Mouse (Mus musculus) left cerebral cortex, postnatal 25 days (tissue): ENCODE measurements around the gene Zbtb3. TPM values are rescaled to one million over a fixed set of nuclear protein-coding genes. Genes with fewer than 3 reads are reported as not detected.

Experiments used
- DNase-seq, 2 experiments: peaks; one replicate each; pipeline ENCODE4 v3.0.0; 2022; ENCODE audit warnings: low spot score in 2 of 2, mixed read lengths in 1 of 2
- intact Hi-C: fragments of 180-260 bp; cut with DNase I; formaldehyde crosslinking; loops from one replicate; pipeline ENCODE4 v1.15.1; 2025
- total RNA-seq, 2 experiments: library from RNA; stranded (reverse); gene quantifications; 2 replicates each; pipeline ENCODE4 v1.2.3; 2021

The Zbtb3 gene
- total RNA-seq = 1 to 10 TPM; 5.9 to 7.1 TPM

DNA sequence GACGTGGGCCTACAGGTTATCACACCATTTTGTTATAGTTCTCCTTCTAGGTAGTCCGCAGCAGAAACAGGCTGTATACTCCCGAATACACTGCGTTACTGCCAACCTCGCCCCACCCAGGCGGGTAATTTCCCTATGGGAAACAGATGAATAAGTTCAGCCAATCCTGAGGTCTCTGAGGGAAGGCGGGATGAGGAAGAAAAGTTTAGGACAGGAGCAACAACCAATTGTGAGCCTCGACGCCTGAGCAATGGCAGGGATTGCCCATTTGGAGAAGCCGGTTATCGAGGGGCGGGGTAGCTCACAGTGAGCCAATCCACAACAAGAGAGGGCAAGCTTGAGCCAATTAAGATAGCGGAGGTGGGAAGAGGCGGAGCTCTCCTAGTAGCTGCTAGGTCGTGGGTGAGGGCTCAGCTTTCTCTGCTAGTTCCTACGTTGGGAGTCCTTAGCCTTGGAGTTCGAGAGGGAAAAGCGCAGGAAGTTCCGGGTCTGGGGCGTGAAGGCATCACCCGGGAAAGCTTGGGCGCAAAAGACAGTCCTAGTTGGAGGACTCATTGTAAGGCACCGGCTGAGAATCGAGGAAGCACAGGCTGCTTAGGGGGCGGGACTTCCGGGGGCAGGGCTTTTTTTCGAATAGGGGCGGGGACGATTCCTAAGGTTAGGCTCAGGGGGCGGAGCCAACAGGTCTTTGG, at the start of gene Zbtb3:
Gene Zbtb3, plus strand, starts transcription at position 426 of the 692 bp plus-strand sequence.
- peak; percentile 96 to 99 for DNase-seq
- intact Hi-C loops = loop anchor here (2.0 kb wide), 1 partner anchor 17 kb away; the partner anchor contains the start of gene Ttc9c

DNA sequence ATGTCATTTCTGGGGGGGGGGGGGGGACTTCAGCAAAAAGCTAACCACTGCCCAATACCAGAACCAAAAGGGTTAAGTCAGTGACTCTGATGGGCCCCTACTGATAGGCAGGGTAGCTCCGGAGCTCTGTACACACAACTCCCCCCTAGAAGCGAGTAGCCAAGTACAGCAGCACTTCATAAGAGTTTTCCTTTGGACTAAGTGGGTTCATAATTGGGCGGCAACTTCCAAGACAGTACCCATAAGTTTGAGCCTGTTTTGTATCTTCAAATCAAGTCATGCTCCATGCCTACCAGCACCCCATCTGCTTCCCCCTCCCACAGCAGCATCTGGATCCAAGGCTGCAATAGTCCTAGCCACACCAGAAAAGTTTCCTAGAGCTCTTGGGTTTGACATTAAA, 46.7 kb upstream of the Zbtb3 start:
- intact Hi-C loops = loop anchor here (5.0 kb wide), 2 partner anchors 62 to 82 kb away; partner anchors contain the start of genes Bscl2, Gng3 and Ttc9c

DNA sequence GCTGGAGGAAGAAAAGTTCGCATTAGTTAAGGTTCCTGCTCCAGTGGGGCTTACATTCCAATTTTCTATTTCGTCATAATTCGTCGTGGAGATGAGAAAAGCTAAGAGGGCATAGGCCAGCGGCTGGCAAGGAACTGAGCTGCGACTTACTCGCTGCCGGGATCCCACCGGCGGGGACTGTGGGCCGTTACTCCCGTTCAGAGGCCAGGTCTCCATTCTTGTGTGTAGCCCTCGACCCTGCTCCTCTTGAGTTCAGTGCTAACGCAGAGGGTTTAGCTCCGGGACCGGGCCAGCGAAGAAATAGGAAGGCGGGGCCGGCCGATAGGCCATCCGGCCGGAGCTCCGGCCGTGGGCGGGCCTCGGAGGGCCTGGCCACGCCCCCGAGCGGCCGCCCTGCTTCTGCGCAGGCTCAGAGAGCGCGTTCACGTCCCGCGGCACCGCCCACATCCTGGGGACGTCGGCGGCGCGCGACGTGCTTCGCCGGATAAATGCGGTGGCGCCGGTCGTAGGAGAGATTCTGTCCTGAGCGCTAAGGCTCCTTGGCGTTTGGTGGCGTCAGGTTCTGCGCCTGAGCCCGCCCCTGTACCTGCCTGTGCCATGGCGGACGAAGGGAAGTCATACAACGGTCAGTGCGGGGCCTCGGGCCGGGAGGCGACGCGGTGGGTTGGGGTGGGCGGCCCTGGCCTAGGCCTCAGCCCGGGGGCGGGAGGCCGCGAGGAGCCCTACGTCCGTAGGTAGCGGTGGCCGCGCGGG, 45.5 kb upstream of the Zbtb3 start, which contains the start of gene Nxf1:
Gene Nxf1, plus strand, starts transcription at position 439 of the 753 bp plus-strand sequence.
- DNase-seq = peak; percentile 94 to 95
- intact Hi-C loops = loop anchor here (5.0 kb wide), 2 partner anchors 60 to 80 kb away; partner anchors contain the start of genes Bscl2, Gng3 and Ttc9c

More for the DNA sequence above, 46.7 kb upstream of the Zbtb3 start:
- DNase-seq = no peak

DNA sequence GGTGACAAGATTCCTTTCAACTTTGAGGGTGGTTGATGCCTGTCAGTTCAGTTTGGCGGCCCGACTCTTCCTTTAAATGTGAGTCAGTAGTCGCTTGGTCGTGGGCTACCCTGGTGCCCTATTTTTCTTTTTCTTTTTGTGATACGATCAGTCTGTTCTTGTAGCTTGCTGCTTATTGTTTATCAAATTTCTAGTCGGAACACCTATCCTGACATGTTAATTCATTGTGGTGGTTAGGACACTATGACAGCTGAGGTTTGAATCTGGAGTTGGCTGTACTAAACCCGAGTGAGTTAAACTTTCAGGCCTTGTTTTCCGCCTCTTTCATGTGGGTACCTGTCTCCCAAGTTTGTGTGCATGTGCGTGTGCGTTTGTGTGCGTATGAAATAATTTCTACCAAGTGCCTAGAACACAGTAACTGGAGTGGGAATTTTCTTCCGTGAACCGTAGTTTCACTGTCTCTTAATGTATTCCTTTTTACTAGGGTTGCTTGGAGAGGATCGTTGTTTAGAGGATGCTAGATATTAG, 44.8 kb upstream of the Zbtb3 start:
- intact Hi-C loops = loop anchor here (5.0 kb wide), 2 partner anchors 60 to 80 kb away; partner anchors contain the start of genes Bscl2, Gng3 and Ttc9c
- no peak for DNase-seq

DNA sequence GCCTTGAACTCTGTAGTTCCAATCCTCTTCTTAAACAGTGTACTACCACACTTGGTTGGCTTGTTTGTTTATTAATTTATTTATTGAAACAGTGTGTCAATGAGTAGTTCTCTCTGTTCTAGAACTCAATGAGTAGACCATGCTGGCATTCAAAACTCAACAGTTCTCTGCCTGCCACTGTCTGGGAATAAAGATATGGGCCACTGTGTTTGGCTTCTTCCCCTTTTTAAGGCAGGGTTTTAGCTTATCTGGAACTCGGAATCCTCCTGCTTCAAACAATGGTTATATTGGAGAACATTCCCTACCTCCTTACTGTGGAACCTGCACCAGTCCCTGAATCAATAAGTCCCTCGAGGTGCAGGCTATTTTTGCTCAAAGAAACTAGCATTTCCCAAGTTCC, 43.5 kb upstream of the Zbtb3 start:
- no peak for DNase-seq
- intact Hi-C loops = loop anchor here (5.0 kb wide), 2 partner anchors 58 to 78 kb away; partner anchors contain the start of genes Bscl2, Gng3 and Ttc9c

DNA sequence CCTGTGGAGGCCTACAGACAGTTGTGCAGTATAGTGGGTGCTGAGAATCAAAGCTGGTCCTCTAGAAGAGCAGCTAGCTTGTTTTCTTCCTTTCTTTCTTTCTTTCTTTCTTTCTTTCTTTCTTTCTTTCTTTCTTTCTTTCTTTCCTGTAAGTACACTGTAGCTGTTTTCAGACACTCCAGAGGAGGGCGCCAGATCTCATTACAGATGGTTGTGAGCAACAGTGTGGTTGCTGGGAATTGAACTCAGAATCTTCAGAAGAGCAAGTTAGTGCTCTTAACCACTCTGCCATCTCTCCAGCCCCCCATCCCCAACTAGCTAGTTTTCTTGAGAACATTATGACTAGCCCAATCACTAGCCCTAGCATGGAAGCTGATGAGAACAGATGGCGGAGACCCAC, 41.6 kb upstream of the Zbtb3 start:
- intact Hi-C loops = no loop called here
- no peak for DNase-seq

DNA sequence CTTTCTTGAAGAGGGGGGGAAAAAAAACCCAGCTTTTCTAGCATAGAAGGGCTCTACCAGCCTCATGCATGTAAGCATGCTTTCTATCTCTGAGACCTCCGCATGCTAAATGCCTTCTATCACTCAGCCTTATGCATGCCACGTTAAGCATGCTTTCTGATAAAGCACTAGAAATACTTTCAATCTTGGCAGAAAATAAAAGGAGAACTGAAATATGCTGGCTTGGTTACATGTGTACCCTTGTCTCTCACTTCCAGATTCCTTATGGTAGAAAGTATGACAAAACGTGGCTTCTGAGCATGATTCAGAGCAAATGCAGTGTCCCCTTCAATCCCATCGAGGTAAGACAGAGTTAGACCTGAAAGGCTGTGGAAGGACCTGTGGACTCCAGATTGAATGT, 39.1 kb upstream of the Zbtb3 start:
- no peak for DNase-seq
- intact Hi-C loops = no loop called here

DNA sequence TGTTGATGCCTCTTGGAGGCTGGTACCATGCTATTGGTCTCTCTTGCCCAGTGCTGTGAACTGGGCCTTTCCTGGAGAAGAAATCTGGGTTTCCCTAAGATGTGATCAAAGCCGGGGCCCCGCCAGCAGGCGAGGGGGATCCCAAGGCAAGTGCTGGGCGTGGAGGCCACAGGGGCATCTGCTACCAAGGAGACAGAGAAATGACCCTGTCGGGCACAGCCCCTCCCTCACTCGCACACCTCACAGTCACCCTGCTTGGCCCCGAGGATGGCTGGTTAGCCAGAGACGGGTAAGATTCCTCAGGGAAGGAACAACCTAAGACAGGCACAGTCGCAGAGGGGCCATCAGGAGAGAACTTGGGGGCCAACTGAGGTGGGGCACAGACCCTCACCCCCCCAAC, 36.8 kb upstream of the Zbtb3 start:
- DNase-seq = no peak
- intact Hi-C loops = no loop called here

DNA sequence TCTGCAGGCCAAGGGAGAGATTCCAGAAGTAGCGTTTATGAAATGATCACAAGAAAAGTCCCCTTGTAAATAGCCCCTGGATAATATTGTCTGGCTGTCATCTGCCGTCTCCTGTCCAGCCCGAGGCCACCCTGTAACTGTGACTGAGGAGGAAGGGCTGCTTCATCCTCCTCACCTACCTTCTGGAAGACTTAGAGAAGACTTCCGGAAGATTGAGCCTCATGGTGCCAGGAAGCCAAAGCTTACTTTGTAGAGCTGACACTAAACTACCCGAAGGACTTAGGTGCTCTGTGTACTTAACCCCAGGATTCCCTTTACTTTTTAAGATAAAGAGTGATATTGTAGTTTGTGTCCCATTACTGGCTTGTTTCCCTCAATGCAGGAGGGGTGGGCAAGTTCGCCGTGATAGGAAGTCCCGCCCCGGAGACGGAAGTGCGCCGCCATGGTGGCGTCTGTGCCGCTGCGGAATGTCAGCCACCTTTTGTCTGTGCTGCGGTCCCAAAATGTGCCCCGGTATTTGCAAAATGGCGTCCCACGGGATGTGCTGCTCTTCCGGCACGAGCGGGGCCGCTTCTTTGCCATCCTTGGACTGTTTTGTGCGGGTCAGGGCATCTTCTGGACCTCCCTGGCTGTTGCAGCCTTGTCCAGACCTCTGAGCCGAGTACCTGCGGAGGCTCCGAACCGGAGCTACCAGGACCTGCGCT, 31.6 kb upstream of the Zbtb3 start, which contains the start of gene Tmem223:
Gene Tmem223, plus strand, starts transcription at position 430 of the 704 bp plus-strand sequence.
- intact Hi-C loops = no loop called here
- peak; percentile 81 to 85 for DNase-seq

DNA sequence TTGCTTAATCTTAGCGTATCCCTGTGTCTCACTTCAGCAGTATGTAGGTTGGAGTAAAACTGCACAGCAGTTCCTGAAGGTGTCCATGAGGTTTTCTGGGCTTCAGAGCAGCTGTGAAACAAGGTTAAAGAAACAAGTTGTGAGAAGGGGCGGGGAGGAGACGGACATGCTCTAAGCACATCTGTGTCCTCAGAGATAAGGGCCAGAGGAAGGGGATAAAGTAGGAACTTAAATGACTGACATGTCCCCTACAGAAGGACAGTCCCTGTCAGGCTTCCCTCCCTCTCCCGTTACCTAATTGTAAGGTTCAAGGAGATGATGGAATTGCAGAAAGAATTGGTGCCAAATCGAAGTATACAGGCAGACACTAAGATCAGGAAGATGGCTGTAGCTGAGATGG, 29.4 kb upstream of the Zbtb3 start:
- no peak for DNase-seq
- intact Hi-C loops = no loop called here

DNA sequence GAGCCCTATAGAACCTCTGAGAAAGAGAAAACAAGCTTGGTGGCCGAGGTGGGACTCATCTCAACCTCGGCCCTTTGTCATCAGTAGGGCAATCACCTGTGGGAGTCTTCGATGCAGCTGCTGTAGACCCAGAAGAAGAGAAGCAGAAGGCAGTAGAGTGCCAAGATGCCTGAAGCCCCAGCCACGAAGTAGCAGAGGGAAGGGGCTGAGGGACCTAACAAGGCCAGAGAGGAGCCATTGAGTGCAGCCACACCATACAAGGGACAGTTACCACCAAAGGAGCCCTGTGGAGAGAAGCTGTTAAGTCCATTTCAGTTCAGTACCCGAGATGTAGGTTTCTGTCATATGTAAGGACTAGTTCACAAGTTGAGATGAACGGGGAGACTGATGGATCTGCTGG, 28.9 kb upstream of the Zbtb3 start:
- intact Hi-C loops = no loop called here
- no peak for DNase-seq

DNA sequence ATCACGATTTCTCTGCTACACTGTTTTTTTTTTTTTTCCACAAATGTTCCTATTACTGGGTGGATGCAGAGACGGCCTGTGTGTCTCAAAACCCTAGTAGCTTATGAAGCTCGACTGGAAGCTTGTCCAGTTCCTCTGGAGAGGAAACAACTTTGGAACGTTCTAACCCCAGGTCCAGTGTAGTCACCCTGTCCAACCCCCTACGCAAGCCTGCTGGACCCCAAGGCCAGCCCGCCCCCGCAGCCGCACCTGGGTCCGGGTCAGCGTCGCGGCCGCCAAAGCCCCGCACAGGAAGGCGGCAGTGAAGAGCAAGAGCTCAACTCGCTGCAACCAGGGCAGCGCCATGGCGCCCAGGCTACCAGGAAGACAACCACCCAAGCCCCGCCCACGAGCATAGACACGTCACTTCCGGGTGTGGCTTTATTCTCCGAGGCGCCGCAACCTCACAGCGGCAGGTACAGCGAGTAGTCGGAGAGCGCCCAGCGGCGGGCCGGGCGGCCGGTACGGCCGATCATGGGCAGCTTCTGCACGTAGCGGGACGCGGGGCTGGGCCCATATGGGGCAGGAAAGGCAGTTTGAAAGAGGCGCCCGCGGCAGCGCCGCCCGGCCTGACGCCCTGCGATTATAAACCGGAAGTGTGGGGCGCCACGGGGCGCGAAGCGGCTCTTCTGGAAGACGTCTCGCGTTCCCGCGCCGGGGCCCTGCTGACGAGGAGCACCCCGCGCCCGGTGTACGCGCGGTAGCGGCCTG, 28.1 kb upstream of the Zbtb3 start, which contains the start of gene Tmem179b:
Gene Tmem179b, minus strand, starts transcription at position 382 of the 750 bp plus-strand sequence.
- intact Hi-C loops = no loop called here
- peak; percentile 97 for DNase-seq

DNA sequence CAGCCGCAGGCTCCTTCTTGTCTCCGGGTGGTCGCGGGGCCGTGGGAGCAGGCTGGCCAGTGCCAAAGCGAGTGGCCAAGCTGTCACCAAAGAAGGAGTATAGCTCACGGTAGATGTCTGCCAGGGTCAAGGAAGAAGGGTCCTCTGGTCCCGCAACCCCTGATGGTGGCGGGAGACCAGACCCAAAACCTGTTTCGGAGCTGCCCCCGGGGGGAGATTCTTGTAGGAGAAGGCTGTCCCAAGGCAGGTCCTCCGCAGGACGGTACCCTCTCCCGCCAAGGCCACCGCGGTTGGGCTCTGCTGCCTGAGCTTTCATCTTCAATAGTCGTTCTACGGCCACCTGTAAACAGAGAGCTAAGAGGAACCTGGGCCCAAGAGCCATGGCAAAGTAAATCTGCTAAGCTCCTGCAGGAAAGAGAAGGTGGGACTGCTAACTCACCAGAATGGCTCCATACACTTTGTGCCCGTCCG, 27.4 kb upstream of the Zbtb3 start:
- intact Hi-C loops = no loop called here
- peak in 1 of 2 experiments; percentile 18 for DNase-seq

DNA sequence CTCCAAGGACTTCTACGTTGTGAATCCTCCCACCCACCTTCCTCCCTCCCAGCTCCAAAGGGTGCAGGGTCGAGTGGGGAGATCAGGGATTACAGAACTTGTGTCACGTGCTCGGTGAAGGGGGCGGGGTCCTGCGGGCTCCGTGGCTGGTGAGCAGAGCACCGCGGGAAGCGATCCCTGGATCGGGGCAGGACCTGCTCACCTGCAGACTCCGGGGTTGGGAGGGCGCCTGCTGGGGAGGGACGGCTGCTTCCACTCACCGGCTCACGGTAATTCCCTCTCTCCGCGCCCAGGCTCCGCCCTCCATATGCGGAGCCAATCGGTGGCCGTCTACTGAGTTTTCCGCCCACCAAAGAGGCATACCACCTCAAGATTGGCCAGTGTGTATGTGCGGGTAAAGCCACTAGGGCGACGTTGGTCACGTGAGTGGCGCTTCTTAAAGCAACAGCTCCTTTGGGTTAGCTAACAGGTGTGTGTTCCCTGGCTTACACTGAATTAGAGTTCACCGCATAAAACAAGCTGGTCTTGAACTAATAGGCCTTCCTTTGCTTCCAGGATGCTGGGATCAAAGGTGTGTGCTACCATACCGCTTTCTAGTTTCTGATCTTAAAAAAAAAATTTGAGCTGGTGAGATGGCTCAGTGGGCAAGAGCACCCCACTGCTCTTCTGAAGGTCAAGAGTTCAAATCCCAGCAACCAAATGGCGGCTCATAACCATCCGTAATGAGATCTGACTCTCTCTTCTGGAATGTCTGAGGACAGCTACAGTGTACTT, 16.2 kb upstream of the Zbtb3 start, which contains the start of gene Taf6l:
Gene Taf6l, minus strand, starts transcription at position 410 of the 774 bp plus-strand sequence.
- intact Hi-C loops = no loop called here
- peak; percentile 93 to 98 for DNase-seq

DNA sequence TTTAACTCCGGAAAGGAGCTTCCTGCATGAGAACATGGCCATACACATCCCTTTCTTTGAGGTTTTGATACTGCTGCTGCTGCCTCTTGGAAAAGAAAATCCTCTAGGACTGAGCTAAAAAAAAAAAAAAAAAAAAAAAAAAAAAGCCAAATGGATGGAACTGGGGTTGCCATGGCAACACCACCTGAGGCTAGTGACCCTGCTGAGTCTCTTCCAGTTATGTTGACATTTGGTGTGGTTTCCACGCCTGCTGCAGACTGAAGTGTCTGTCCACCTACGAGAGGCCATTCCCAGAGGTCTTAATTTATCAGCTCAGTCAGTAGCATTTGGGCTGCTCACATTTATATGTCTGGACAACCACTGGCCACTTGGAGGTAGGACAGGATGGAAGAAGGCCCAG, 13.8 kb upstream of the Zbtb3 start:
- intact Hi-C loops = no loop called here
- DNase-seq = no peak

DNA sequence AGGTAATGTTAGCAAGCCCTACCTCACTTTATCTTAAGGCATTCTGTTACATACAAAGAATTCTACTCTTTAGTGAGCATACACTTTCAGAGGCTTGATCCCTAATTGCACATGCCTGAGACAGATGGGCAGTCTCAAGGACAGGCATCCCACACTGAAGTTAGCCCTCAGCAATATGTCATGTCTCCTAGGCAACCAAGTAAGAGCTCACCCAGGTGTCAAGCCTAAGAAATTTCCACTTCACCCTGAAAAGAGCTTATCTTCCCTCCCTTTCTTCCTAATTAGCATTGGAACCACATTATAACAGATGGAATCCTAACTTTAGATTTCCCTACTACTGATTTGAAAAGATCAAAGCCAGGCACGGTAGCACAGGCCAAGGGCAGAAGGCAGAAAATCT, 13.2 kb upstream of the Zbtb3 start:
- peak in 1 of 2 experiments; percentile 60 for DNase-seq
- intact Hi-C loops = no loop called here

DNA sequence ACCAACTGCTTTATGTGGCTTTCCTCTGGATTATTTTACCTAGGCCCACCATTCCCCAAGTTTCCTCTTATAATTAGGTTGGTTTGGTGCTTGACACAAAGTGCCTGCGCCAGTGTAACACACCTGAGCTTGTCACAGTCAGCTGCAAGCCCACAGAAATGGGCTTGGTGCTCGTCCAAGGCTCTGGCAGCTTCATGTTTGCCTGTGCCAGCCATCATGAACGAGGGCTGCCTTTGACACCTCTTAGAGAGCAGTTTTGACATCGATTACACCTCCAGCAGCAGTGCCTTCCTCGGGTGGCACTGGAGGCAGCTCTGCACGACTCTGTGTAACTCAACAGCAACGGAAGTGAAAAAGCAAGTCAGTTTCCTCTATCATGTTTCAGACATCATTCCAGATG, 12.2 kb upstream of the Zbtb3 start:
- peak in 1 of 2 experiments; percentile 69 for DNase-seq
- intact Hi-C loops = no loop called here
